25 mouse cellular contexts compared by ENCODE assay signal in the genomic region with DNA sequence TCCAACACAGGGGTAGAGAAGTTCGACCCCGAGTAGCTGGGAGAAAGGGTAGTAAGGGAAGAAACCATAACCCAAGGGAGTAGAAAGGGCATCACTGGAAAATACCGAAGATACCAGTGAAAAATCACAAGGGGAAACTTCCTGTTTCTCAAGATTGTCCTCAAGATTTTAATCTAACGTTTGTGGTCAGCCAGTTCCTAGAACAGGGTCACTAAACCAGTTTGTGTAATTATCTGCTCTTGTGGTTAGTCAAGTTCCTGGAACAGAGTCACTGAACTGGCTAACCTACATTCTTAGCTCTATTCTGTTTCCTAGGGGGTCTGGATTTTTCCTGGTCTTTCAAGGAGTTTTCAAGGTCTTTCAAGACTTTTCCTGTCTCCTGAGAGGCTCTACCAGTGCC.
"Had no signal": no experiment of that assay in that cellular context is flagged by ENCODE, and none has a peak within 500 bp of the region (broad histone marks: within the 10 kb centered on the region; RNA-seq: fewer than 3 reads in every experiment).

No protein-coding gene starts in this region.

- H3K27me3 ChIP-seq: heart, embryonic 12.5 days; hindbrain, embryonic 12.5 days; intestine, embryonic 15.5 days; limb, embryonic 13.5 days; limb, embryonic 15.5 days; liver, embryonic 12.5 days had no signal

- H3K27ac ChIP-seq: heart, embryonic 10.5 days; hindbrain, embryonic 10.5 days; hindbrain, embryonic 12.5 days; hindbrain, embryonic 14.5 days; intestine, embryonic 15.5 days; left cerebral cortex, adult 2 months; limb, embryonic 13.5 days; limb, embryonic 15.5 days; liver, embryonic 12.5 days; liver, embryonic 14.5 days had no signal

- H3K36me3 ChIP-seq: heart, embryonic 10.5 days; heart, embryonic 12.5 days; hindbrain, embryonic 10.5 days; hindbrain, embryonic 12.5 days; intestine, embryonic 15.5 days; limb, embryonic 13.5 days; limb, embryonic 15.5 days; liver, embryonic 12.5 days had no signal

- H3K9me3 ChIP-seq: heart, embryonic 10.5 days; hindbrain, embryonic 10.5 days; hindbrain, embryonic 12.5 days; intestine, embryonic 15.5 days; limb, embryonic 13.5 days; limb, embryonic 15.5 days; liver, embryonic 12.5 days had no signal

- H3K9ac ChIP-seq: heart, embryonic 12.5 days; hindbrain, embryonic 12.5 days; hindbrain, embryonic 14.5 days; intestine, embryonic 15.5 days; limb, embryonic 13.5 days; limb, embryonic 15.5 days; liver, embryonic 12.5 days; liver, embryonic 14.5 days had no signal

- ATAC-seq: hindbrain, embryonic 16.5 days; inflammation-experienced regulatory T-cells, adult 6 months; intestine, embryonic 15.5 days; intestine, postnatal 0 days; liver, embryonic 12.5 days had no signal

- H3K4me1 ChIP-seq: heart, embryonic 10.5 days; heart, embryonic 12.5 days; hindbrain, embryonic 10.5 days; hindbrain, embryonic 12.5 days; intestine, embryonic 15.5 days; limb, embryonic 13.5 days; limb, embryonic 15.5 days; liver, embryonic 12.5 days had no signal

- H3K4me3 ChIP-seq: heart, embryonic 10.5 days; heart, embryonic 12.5 days; hindbrain, embryonic 10.5 days; hindbrain, embryonic 12.5 days; intestine, embryonic 15.5 days; left cerebral cortex, adult 2 months; limb, embryonic 13.5 days; limb, embryonic 15.5 days; liver, embryonic 12.5 days had no signal

- DNase-seq: gastrocnemius, postnatal 14 days; gastrocnemius, postnatal 36 days; heart, adult 18-20 months; heart, postnatal 10 days; heart, postnatal 4 days; kidney, adult 18-20 months; kidney, adult 8-10 months; kidney, postnatal 10 days; kidney, postnatal 25 days; layer of hippocampus, adult 9-11 months; layer of hippocampus, postnatal 36 days had no signal
